Mouse (Mus musculus) olfactory bulb, adult 2 months (tissue): ENCODE measurements around the gene Polg.

ENCODE experiments used
- CTCF ChIP-seq: fragments of 200-500 bp; IDR thresholded peaks from 2 replicates; pipeline ENCODE4 v1.5.1; 2012; ENCODE audit warnings: low read depth, mild to moderate bottlenecking, low read length, moderate library complexity; ENCODE audit not compliant: insufficient read depth
- POLR2A ChIP-seq: fragments of 200-500 bp; IDR thresholded peaks from 2 replicates; pipeline ENCODE4 v1.6.1; 2012; ENCODE audit warnings: mild to moderate bottlenecking, low read depth, low read length, moderate library complexity; ENCODE audit not compliant: insufficient read depth

GRCm38 (mm10) chr7:79504723-79505122 is 38.6 kb upstream of the Polg start:
- TF ChIP-seq CTCF (peak; percentile 39; the same call in 1 of the 2 replicates), POLR2A (peak; percentile 100)
